In genomic region chr11:98933847-98934246, GRCm38 (mm10) we compare ENCODE assay signal across 4 mouse cellular contexts. TPM values are rescaled to one million over a fixed set of nuclear protein-coding genes. Genes with fewer than 3 reads are reported as not detected.
"Had no signal": no experiment of that assay in that cellular context is flagged by ENCODE, and none has a peak within 500 bp of the region (broad histone marks: within the 10 kb centered on the region; RNA-seq: fewer than 3 reads in every experiment).

No protein-coding gene starts in this region.

RNA-seq across cellular contexts. Expression of gene Gjd3, which starts 49.0 kb away (rescaled TPM):
- polyA plus RNA-seq: liver, adult 2 months; liver, embryonic 14.5 days; midbrain, embryonic 11.5 days; stomach, embryonic 14.5 days had no signal
